Comparison of ENCODE assay signal across 27 mouse cellular contexts in genomic region chr16:24791387-24791786, GRCm38 (mm10).
"Had no signal": no experiment of that assay in that cellular context is flagged by ENCODE, and none has a peak within 500 bp of the region (broad histone marks: within the 10 kb centered on the region; RNA-seq: fewer than 3 reads in every experiment).

No protein-coding gene starts in this region.

- H3K9me3 ChIP-seq: embryonic facial prominence, embryonic 10.5 days; embryonic facial prominence, embryonic 12.5 days; embryonic facial prominence, embryonic 13.5 days; embryonic facial prominence, embryonic 15.5 days; forebrain, embryonic 10.5 days; forebrain, embryonic 12.5 days; forebrain, embryonic 13.5 days; forebrain, embryonic 15.5 days had no signal

- H3K4me2 ChIP-seq: embryonic facial prominence, embryonic 12.5 days; embryonic facial prominence, embryonic 13.5 days; embryonic facial prominence, embryonic 15.5 days; forebrain, embryonic 12.5 days; forebrain, embryonic 13.5 days; forebrain, embryonic 15.5 days had no signal

- H3K27me3 ChIP-seq: embryonic facial prominence, embryonic 12.5 days; embryonic facial prominence, embryonic 13.5 days; embryonic facial prominence, embryonic 15.5 days; forebrain, embryonic 12.5 days; forebrain, embryonic 13.5 days; forebrain, embryonic 15.5 days had no signal

- H3K9ac ChIP-seq: embryonic facial prominence, embryonic 12.5 days; embryonic facial prominence, embryonic 13.5 days; embryonic facial prominence, embryonic 15.5 days; forebrain, embryonic 12.5 days; forebrain, embryonic 13.5 days; forebrain, embryonic 15.5 days; forebrain, postnatal 0 days had no signal

- H3K4me3 ChIP-seq: embryonic facial prominence, embryonic 10.5 days; embryonic facial prominence, embryonic 12.5 days; embryonic facial prominence, embryonic 13.5 days; embryonic facial prominence, embryonic 15.5 days; erythroblast, embryonic 14.5 days; forebrain, embryonic 10.5 days; forebrain, embryonic 12.5 days; forebrain, embryonic 13.5 days; forebrain, embryonic 15.5 days; gastrocnemius, adult 2 months had no signal

- H3K4me1 ChIP-seq: embryonic facial prominence, embryonic 10.5 days; forebrain, embryonic 10.5 days; forebrain, embryonic 12.5 days; forebrain, embryonic 13.5 days; forebrain, embryonic 15.5 days had no signal

- H3K27ac ChIP-seq: embryonic facial prominence, embryonic 10.5 days; embryonic facial prominence, embryonic 12.5 days; embryonic facial prominence, embryonic 13.5 days; embryonic facial prominence, embryonic 15.5 days; forebrain, embryonic 10.5 days; forebrain, embryonic 12.5 days; forebrain, embryonic 13.5 days; forebrain, embryonic 15.5 days; gastrocnemius, adult 2 months had no signal

- H3K36me3 ChIP-seq: embryonic facial prominence, embryonic 10.5 days; embryonic facial prominence, embryonic 12.5 days; embryonic facial prominence, embryonic 13.5 days; embryonic facial prominence, embryonic 15.5 days; forebrain, embryonic 10.5 days; forebrain, embryonic 12.5 days; forebrain, embryonic 15.5 days had no signal

- DNase-seq: cerebellum, adult 2 months; cerebellum, adult 8-10 months; cerebellum, adult 9-10 months; cerebellum, adult 9-11 months; cerebellum, postnatal 10 days; cerebellum, postnatal 14 days; cerebellum, postnatal 25 days; cerebellum, postnatal 36 days; embryo, embryonic 11 days; forebrain, postnatal 0 days; gastrocnemius, adult 2 months; gastrocnemius, postnatal 10 days; gastrocnemius, postnatal 14 days; gastrocnemius, postnatal 25 days; gastrocnemius, postnatal 36 days; heart, adult 18-20 months had no signal

- ATAC-seq: forebrain, embryonic 13.5 days; forebrain, embryonic 14.5 days; forebrain, embryonic 15.5 days; forebrain, embryonic 16.5 days; forebrain, postnatal 0 days had no signal
